Mouse (Mus musculus) cerebellum, adult 9-10 months (tissue): ENCODE data around the gene Duxbl1.
"Not testable (repeated sequence)": the region's sequence is repeated elsewhere in the genome, so short reads cannot be mapped to it uniquely, and the experiment has no call there.

Experiments used
- DNase-seq: peaks from one replicate; pipeline ENCODE4 v3.0.0; 2022

Gene Duxbl1

GRCm38 (mm10) chr14:25978371-25979241, at the start of gene Duxbl1:
Gene Duxbl1 (plus strand): TSS chr14:25978577.
- DNase-seq: not testable (repeated sequence)

- DNase-seq: not testable (repeated sequence)
These were observed 41.3 kb upstream of the Duxbl1 start for GRCm38 (mm10) chr14:25936867-25937630.

GRCm38 (mm10) chr14:25938004-25938403, 40.4 kb upstream of the Duxbl1 start, which contains the start of gene Cphx1:
Gene Cphx1 (plus strand): TSS chr14:25938304.
- DNase-seq: not testable (repeated sequence)

GRCm38 (mm10) chr14:25957861-25958260, 20.5 kb upstream of the Duxbl1 start:
- not testable (repeated sequence) for DNase-seq

GRCm38 (mm10) chr14:25979242-25979941, 1.0 kb downstream of the Duxbl1 start:
- DNase-seq: not testable (repeated sequence)

GRCm38 (mm10) chr14:25981880-25982279, 3.5 kb downstream of the Duxbl1 start:
- DNase-seq: not testable (repeated sequence)

- not testable (repeated sequence) for DNase-seq
These were observed 29.1 kb downstream of the Duxbl1 start for GRCm38 (mm10) chr14:26007462-26007861.

- DNase-seq: not testable (repeated sequence)
These were observed 38.0 kb downstream of the Duxbl1 start for GRCm38 (mm10) chr14:26016414-26016813.

- DNase-seq: not testable (repeated sequence)
These were observed 43.2 kb downstream of the Duxbl1 start for GRCm38 (mm10) chr14:26021555-26021954.

GRCm38 (mm10) chr14:26022831-26023230, 44.5 kb downstream of the Duxbl1 start:
- not testable (repeated sequence) for DNase-seq

GRCm38 (mm10) chr14:26025653-26026052, 47.3 kb downstream of the Duxbl1 start:
- not testable (repeated sequence) for DNase-seq

- DNase-seq: not testable (repeated sequence)
These were observed 56.0 kb downstream of the Duxbl1 start for GRCm38 (mm10) chr14:26034364-26034763.

GRCm38 (mm10) chr14:26035439-26035838, 57.1 kb downstream of the Duxbl1 start:
- DNase-seq: not testable (repeated sequence)
